Mouse (Mus musculus): ENCODE results near the gene D230025D16Rik.

DNA sequence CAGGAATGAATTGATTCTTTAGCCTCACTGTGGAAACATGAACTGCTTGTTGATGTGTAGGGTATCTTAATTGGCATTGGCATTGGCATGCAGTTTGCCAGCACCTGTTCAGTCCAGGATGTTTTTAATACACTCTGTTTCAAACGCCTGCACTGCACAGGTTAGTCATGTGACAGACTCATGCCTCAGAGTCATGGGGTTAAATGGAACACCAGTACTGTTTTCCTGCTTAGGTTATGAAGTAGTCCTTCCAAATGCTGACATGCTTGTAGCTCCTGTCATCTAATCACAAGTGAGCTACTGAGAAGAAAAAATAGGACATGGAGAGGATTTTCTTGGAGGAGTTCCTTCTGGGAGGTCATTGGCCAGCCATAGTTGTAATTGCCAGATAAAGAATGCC, 10.3 kb downstream of the D230025D16Rik start:
- no peak for TF ChIP-seq CTCF (conservative IDR thresholded peaks at IDR 0.05; ENCODE audit: low read length)
- no peak for TF ChIP-seq NANOG (IDR thresholded peaks at IDR 0.05; ENCODE audit: borderline replicate concordance, low read length)
- TF ChIP-seq POU5F1 (IDR thresholded peaks at IDR 0.05; ENCODE audit: borderline replicate concordance, low read length): no peak

Measured in E14TG2a.4 (cell line).